Mouse (Mus musculus) thymus, adult 2 months (tissue): ENCODE data around the gene Mlip. TPM values are rescaled to one million over a fixed set of nuclear protein-coding genes. Genes with fewer than 3 reads are reported as not detected.
"Not testable (repeated sequence)": the region's sequence is repeated elsewhere in the genome, so short reads cannot be mapped to it uniquely, and the experiment has no call there.

Experiments
- DNase-seq: peaks from one replicate; pipeline ENCODE4 v3.0.0; 2021
- H3K27ac ChIP-seq: fragments of 200-500 bp; 2 replicates; pipeline ENCODE4 v1.5.1; 2012; ENCODE audit warnings: low read length, control low read depth; ENCODE audit not compliant: control insufficient read depth, insufficient read depth
- H3K27me3 ChIP-seq: fragments of 200-500 bp; 2 replicates; pipeline ENCODE4 v1.6.1; 2012; ENCODE audit warnings: mild to moderate bottlenecking, low read length, moderate library complexity, mixed read lengths; ENCODE audit not compliant: control insufficient read depth, insufficient read depth
- H3K36me3 ChIP-seq: fragments of 200-500 bp; 2 replicates; pipeline ENCODE4 v1.6.1; 2012; ENCODE audit warnings: mild to moderate bottlenecking, low read length, moderate library complexity; ENCODE audit not compliant: control insufficient read depth, insufficient read depth
- H3K4me1 ChIP-seq: fragments of 200-500 bp; replicated peaks from 2 replicates; pipeline ENCODE4 v1.6.1; 2012; ENCODE audit warnings: low read length; ENCODE audit not compliant: control insufficient read depth, insufficient read depth
- H3K4me3 ChIP-seq: fragments of 200-500 bp; 2 replicates; pipeline ENCODE4 v1.5.1; 2012; ENCODE audit warnings: mild to moderate bottlenecking, low read length, control low read depth, moderate library complexity; ENCODE audit not compliant: control insufficient read depth, insufficient read depth
- CTCF ChIP-seq: fragments of 200-500 bp; IDR thresholded peaks from 2 replicates; pipeline ENCODE4 v1.5.1; 2012; ENCODE audit warnings: mild to moderate bottlenecking, control low read depth, low read length, moderate library complexity, borderline replicate concordance; ENCODE audit not compliant: control insufficient read depth, poor library complexity, insufficient read depth; ENCODE audit errors: extremely low read depth
- POLR2A ChIP-seq: fragments of 200-500 bp; IDR thresholded peaks from 2 replicates; pipeline ENCODE4 v1.6.1; 2012; ENCODE audit warnings: mild to moderate bottlenecking, low read length, control low read depth, moderate library complexity; ENCODE audit not compliant: control insufficient read depth, poor library complexity, insufficient read depth; ENCODE audit errors: extremely low read depth
- WGBS: fragments of 180-500 bp; shearing (Covaris S2); methylation state at CpG from one replicate; pipeline ENCODE4 v1.1.7; 2018; 5-methylcytosine and 5-hydroxymethylcytosine counted together
- polyA plus RNA-seq: library from polyadenylated mRNA; depleted of rRNA; stranded (reverse); fragments of >200 nt; gene quantifications from 2 replicates; pipeline ENCODE4 v1.2.3, GENCODE M21; 2012

Mlip gene
- polyA plus RNA-seq, 1 experiment = 2.3 TPM

DNA sequence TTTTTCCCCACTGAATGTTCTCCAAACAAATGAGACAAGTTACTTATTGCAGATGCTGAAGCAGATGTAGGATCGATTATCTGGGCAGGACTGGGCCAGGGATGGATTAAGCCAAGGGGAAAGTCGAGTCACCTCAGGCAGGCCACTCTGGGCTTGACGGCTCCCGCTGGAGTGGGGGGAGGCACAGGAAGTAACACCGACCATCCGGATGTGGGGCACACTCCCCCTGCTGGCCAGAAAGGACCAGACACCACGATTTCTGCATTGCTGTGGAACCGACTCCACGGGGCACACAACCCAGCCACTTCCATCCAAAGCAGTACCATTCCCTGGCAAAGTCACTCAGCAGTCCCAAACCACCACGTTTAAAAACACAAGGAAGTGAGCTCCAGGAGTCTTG is 24.3 kb upstream of the Mlip start:
- Histone ChIP-seq H3K27me3 (no peaks in the 10 kb centered on the region), H3K27ac (no peak overlapping the region), H3K4me3 (no peak overlapping the region), H3K36me3 (no peaks in the 10 kb centered on the region), H3K4me1 (no peaks in the 10 kb centered on the region)
- 68% methylated on average over 10 of the region's 10 CpGs for WGBS
- TF ChIP-seq POLR2A = no peak
- peak; percentile 50; the same call in 1 of the 2 replicates for TF ChIP-seq CTCF
- peak; percentile 54 for DNase-seq

DNA sequence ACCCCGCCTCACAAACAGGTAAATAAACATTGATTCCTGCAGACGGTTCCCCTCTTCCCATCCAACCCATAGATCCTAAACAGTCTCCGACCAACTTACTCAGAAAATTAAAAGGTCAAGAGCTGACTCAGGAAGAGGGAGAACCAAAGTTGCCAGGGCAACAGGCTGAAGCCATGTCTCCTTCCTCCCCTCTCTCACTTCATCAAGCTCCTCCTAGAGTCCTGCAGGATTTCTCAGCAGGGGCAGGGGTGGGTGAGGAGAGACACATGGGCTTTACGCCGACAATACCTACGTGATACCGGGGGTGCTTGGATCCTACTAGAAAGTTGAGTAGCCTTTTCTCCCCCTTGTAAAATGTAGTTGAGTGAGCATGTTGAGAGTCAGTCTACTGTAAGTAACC is 23.8 kb upstream of the Mlip start:
- Histone ChIP-seq H3K4me3 (no peak overlapping the region), H3K27me3 (no peaks in the 10 kb centered on the region), H3K27ac (no peak overlapping the region), H3K4me1 (no peaks in the 10 kb centered on the region), H3K36me3 (no peaks in the 10 kb centered on the region)
- DNase-seq = no peak
- TF ChIP-seq POLR2A = no peak
- no peak for TF ChIP-seq CTCF
- 95% methylated on average over 7 of the region's 7 CpGs for WGBS

DNA sequence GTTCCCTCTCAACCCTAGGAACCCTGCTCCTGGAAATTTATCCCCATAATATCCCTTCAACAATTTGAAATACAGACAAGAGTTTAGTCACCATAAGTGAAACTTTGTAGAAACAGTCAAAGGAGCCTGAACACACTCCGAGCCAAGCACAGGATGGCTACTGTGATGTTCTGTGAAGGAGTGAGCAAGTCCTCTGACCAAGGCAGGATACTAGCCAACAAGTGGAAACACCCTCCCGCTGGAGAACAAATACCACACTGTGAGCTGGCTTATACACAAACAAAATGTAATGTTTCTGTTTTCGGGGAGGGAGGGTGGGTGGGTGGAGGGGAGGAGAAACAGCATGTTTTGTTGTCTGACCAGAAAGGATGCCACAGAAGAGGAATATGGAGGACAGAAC is 17.9 kb upstream of the Mlip start:
- no peak overlapping the region for H3K4me3 ChIP-seq
- no peak for DNase-seq
- H3K4me1 ChIP-seq = no peaks in the 10 kb centered on the region
- TF ChIP-seq CTCF (no peak), POLR2A (no peak)
- H3K27ac ChIP-seq = no peak overlapping the region
- 83% methylated on average over 3 of the region's 3 CpGs for WGBS
- H3K27me3 ChIP-seq = no peaks in the 10 kb centered on the region
- H3K36me3 ChIP-seq = no peaks in the 10 kb centered on the region

DNA sequence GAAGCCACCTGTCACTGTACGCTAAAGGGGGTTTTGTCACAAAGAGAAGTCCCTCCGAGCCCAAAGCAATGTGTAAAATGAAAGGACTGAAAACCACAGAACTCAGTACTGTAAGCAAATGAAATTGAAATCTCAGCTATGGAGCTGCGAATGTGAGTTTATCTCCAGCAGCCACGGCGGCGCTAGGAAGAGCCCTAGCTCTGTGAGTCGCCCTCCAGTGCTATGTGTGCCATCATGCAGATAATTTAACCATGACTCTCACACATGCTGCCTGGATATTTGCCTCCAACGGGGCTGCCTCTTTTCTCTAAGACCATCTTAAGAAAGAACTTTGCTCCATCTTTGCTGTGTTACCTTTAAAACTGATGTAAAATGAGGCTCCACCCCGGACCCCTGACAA is 16.5 kb upstream of the Mlip start:
- 39% methylated on average over 9 of the region's 9 CpGs for WGBS
- H3K27me3 ChIP-seq = no peaks in the 10 kb centered on the region
- H3K4me3 ChIP-seq = no peak overlapping the region
- no peaks in the 10 kb centered on the region for H3K4me1 ChIP-seq
- DNase-seq = no peak
- no peaks in the 10 kb centered on the region for H3K36me3 ChIP-seq
- TF ChIP-seq POLR2A = no peak
- no peak for TF ChIP-seq CTCF
- H3K27ac ChIP-seq = no peak overlapping the region

DNA sequence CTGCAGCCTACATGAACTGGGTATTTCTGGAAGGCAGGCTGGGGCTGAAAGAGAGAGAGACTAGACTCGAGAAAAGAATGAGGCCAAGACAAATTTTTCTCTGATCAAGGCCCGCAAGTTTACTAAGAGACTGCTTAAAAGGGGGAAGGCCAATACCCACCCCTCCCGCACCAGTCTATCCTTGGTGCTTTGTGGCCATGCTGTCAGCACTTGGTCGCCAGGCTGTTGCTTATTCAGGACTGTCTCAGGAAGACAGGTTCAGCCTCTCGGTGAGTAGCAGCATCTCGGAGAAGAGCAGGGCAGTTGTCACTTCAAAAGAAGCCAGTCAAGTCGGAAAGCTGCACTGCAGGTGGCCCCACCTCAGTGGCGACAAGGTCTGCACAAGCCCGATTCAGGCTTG is 11.9 kb upstream of the Mlip start:
- 93% methylated on average over 9 of the region's 9 CpGs for WGBS
- H3K4me1 ChIP-seq, H3K4me3 ChIP-seq, H3K36me3 ChIP-seq, H3K27me3 ChIP-seq, H3K27ac ChIP-seq, DNase-seq: not testable (repeated sequence)

DNA sequence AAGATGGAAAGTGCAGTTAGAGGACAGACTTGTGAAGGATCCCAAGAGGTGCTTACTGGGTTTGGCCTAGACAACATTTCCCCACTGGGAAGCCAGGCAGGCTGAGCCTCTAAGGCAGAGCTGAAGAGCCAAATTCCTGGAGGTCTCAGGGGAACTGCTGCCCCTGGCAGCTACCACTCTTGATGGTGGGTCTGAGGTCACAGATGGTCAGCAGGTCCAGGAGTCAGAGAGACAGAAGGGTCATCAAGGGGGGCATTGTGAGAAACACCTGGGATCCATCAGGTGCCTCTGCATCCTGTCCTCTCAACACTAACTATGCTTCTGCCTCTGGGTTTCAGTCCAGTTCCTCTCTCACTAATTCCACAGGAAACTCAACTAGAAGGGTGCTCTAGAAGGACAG is 10.1 kb upstream of the Mlip start:
- H3K27me3 ChIP-seq = no peaks in the 10 kb centered on the region
- no peaks in the 10 kb centered on the region for H3K4me1 ChIP-seq
- TF ChIP-seq POLR2A (no peak), CTCF (no peak)
- H3K4me3 ChIP-seq = no peak overlapping the region
- H3K36me3 ChIP-seq = no peaks in the 10 kb centered on the region
- DNase-seq = no peak
- H3K27ac ChIP-seq = no peak overlapping the region

DNA sequence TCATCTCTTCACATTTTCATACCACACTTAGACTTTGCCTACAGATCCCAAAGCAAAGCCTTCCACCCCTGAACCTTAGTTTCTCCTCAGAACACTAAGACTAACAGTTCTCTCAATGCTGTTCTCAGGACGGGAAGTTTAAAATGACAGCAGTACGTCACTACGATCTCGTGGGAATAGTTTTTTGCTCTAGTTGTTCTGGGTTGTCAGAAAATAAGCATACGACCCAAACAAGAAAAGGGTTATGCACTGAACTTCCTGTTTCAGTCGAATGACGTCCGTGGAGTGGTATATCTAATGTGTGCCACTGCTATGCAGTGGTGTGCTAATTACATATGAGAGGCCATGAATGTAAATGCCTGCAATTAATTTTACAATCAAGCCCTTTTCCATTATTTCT is 7.9 kb upstream of the Mlip start:
- Histone ChIP-seq H3K4me1 (no peaks in the 10 kb centered on the region), H3K27me3 (no peaks in the 10 kb centered on the region), H3K4me3 (no peak overlapping the region), H3K27ac (no peak overlapping the region), H3K36me3 (no peaks in the 10 kb centered on the region)
- TF ChIP-seq POLR2A (no peak), CTCF (no peak)
- 74% methylated on average over 8 of the region's 8 CpGs for WGBS
- no peak for DNase-seq
